Mouse (Mus musculus) stomach, embryonic 14.5 days (tissue): ENCODE data around the gene Tmem198b. TPM values are rescaled to one million over a fixed set of nuclear protein-coding genes. Genes with fewer than 3 reads are reported as not detected.

Source experiments
- ATAC-seq: fragments of 200-750 bp; cut with Nextera tagmentation; 2 replicates; pipeline ENCODE4 v1.8.0; 2017; ENCODE audit warnings: low read depth, moderate TSS enrichment; ENCODE audit not compliant: insufficient number of reproducible peaks, insufficient read depth, low FRiP score
- H3K27ac ChIP-seq: fragments of 300-500 bp; sonication (generic); 2 replicates; pipeline ENCODE4 v1.5.1; 2014; ENCODE audit warnings: mild to moderate bottlenecking, low read length, moderate library complexity, mixed read lengths
- H3K27me3 ChIP-seq: fragments of 300-500 bp; sonication (generic); 2 replicates; pipeline ENCODE4 v1.6.1; 2014; ENCODE audit warnings: low read length, control low read depth, mixed read lengths; ENCODE audit not compliant: control insufficient read depth, insufficient read depth
- H3K36me3 ChIP-seq: fragments of 300-500 bp; sonication (generic); 2 replicates; pipeline ENCODE4 v1.6.1; 2014; ENCODE audit warnings: mild to moderate bottlenecking, control low read depth, low read length, moderate library complexity, mixed read lengths; ENCODE audit not compliant: control insufficient read depth, insufficient read depth
- H3K4me1 ChIP-seq: fragments of 300-500 bp; sonication (generic); 2 replicates; pipeline ENCODE4 v1.6.1; 2014; ENCODE audit warnings: low read length, control low read depth, mixed read lengths; ENCODE audit not compliant: control insufficient read depth, insufficient read depth
- H3K4me2 ChIP-seq: fragments of 300-500 bp; sonication (generic); replicated peaks from 2 replicates; pipeline ENCODE4 v1.6.1; 2014; ENCODE audit warnings: low read depth, low read length, control low read depth
- H3K4me3 ChIP-seq: fragments of 300-500 bp; sonication (generic); 2 replicates; pipeline ENCODE4 v1.5.1; 2014; ENCODE audit warnings: low read depth, low read length, control low read depth
- H3K9ac ChIP-seq: fragments of 300-500 bp; sonication (generic); replicated peaks from 2 replicates; pipeline ENCODE4 v1.6.1; 2014; ENCODE audit warnings: low read depth, mild to moderate bottlenecking, control low read depth, low read length, moderate library complexity, mixed read lengths
- H3K9me3 ChIP-seq: fragments of 300-500 bp; sonication (generic); 2 replicates; pipeline ENCODE4 v1.6.1; 2016; ENCODE audit warnings: low read depth, low read length, control low read depth; ENCODE audit not compliant: control insufficient read depth
- WGBS: fragments of 180-500 bp; shearing (Covaris S2); extraction: QIAGEN DNeasy Blood & Tissue Kit; methylation state at CpG from one replicate; pipeline ENCODE4 v1.1.7; 2014; 5-methylcytosine and 5-hydroxymethylcytosine counted together
- polyA plus RNA-seq: library from polyadenylated mRNA; unstranded; fragments of >200 nt; fragmentation: Nextera tagmentation; extraction: Ambion mirVana; gene quantifications from 2 replicates; pipeline ENCODE4 v1.2.1, GENCODE M21; 2014

Tmem198b gene
- polyA plus RNA-seq, result 17.2 and 19.3 TPM in 2 replicates

DNA sequence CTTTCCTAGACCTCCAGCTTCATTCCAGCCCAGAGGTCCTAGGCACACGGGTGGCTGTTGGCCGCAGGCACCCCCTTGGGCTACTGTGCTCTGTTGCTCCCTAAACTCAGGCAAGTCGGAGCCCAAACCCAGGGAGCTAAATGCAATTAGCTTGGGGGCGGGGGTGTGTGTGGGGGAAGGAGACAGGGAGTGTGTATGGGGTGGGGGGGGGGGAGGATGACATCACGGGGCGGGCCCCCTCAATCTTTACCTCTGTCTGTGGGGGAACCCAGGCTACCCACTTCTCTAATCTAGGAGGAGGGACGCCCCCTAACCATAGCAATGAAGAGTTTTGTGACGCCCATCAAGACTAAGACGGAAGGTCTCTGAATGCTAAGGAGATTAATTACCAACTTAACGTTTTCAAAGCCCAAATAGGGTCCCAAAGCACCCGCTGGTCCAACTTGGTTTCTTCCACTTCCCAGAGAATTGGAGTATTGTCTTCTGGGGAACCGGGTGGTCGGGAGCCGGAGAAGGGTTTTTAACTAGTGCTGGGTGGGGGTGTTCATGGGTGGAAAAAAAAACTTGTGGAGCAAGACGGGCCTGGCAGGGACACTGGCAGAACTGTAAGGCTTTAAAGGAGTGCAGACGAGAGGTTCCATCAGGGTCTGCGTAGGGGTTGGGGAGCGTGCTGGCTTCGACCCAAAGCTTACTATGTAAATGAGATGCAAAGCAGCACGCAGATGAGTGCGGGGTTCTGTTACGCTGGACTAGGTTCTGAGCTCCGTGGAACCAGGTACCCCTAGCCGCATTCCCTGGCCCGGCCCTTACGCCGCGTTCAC is at the start of gene Tmem198b:
TSS of gene Tmem198b (minus strand) at position 100 of the 821 bp plus-strand sequence.
- Histone ChIP-seq H3K4me3 (peak within 1 kb of the TSS; percentile 67), H3K4me2 (peak within 1 kb of the TSS; percentile 58), H3K27ac (peak within 1 kb of the TSS; percentile 98), H3K27me3 (no peaks in the 10 kb centered on the region), H3K36me3 (peaks cover 11% of the 10 kb centered on the region), H3K9ac (peak within 1 kb of the TSS; percentile 79), H3K4me1 (peaks cover 34% of the 10 kb centered on the region), H3K9me3 (no peaks in the 10 kb centered on the region)
- under 1% methylated on average over 28 of the region's 28 CpGs for WGBS
- ATAC-seq, result peak; percentile 42; the same call in 1 of the 2 replicates

GRCm38 (mm10) chr10:128850339-128850738 is 46.2 kb upstream of the Tmem198b start:
- H3K4me1 ChIP-seq, result no peaks in the 10 kb centered on the region
- H3K36me3 ChIP-seq, result peaks cover 42% of the 10 kb centered on the region
- no peak overlapping the region for H3K4me3 ChIP-seq
- no peak overlapping the region for H3K9ac ChIP-seq
- H3K27ac ChIP-seq, result no peak overlapping the region
- no peaks in the 10 kb centered on the region for H3K9me3 ChIP-seq
- 65% methylated on average over 3 of the region's 3 CpGs for WGBS
- no peaks in the 10 kb centered on the region for H3K27me3 ChIP-seq
- no peak overlapping the region for H3K4me2 ChIP-seq
- no peak for ATAC-seq

- 69% methylated on average over 2 of the region's 2 CpGs for WGBS
- H3K27ac ChIP-seq, result no peak overlapping the region
- no peak overlapping the region for H3K9ac ChIP-seq
- no peak overlapping the region for H3K4me2 ChIP-seq
- H3K27me3 ChIP-seq, result no peaks in the 10 kb centered on the region
- no peaks in the 10 kb centered on the region for H3K4me1 ChIP-seq
- ATAC-seq, result no peak
- no peaks in the 10 kb centered on the region for H3K9me3 ChIP-seq
- H3K4me3 ChIP-seq, result no peak overlapping the region
- H3K36me3 ChIP-seq, result peaks cover 38% of the 10 kb centered on the region
Measured at GRCm38 (mm10) chr10:128848426-128848825, 44.3 kb upstream of the Tmem198b start.

- Histone ChIP-seq H3K36me3 (peaks cover 38% of the 10 kb centered on the region), H3K27me3 (no peaks in the 10 kb centered on the region), H3K27ac (no peak overlapping the region), H3K4me2 (no peak overlapping the region), H3K4me3 (no peak overlapping the region), H3K4me1 (no peaks in the 10 kb centered on the region), H3K9ac (no peak overlapping the region), H3K9me3 (no peaks in the 10 kb centered on the region)
- no peak for ATAC-seq
- WGBS, result 96% methylated on average over 4 of the region's 4 CpGs
Measured at GRCm38 (mm10) chr10:128846664-128847063, 42.5 kb upstream of the Tmem198b start.

DNA sequence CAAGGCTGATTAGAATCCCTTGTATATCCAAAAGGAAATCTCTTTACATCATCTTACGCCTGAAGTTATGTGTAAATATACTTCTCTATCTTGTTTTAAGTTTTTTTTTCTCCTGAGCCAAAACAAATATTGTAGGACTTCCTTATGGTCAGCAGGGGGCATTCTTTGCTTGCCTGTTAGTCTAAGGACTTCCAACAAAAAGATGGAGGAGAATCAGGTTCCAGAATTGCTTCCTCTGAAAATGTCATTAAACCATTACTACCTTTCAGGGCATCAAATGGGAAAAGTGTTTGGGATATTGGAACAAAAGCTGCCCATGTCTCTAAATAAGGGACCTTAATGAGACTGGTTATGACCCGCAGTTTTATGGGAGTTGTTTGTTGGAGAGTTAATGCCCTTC is 41.3 kb upstream of the Tmem198b start:
- H3K4me2 ChIP-seq, result no peak overlapping the region
- H3K27ac ChIP-seq, result no peak overlapping the region
- no peaks in the 10 kb centered on the region for H3K9me3 ChIP-seq
- ATAC-seq, result no peak
- no peaks in the 10 kb centered on the region for H3K4me1 ChIP-seq
- peaks cover 44% of the 10 kb centered on the region for H3K36me3 ChIP-seq
- H3K9ac ChIP-seq, result no peak overlapping the region
- no peaks in the 10 kb centered on the region for H3K27me3 ChIP-seq
- WGBS, result 77% methylated on average over 2 of the region's 2 CpGs
- no peak overlapping the region for H3K4me3 ChIP-seq

- Histone ChIP-seq H3K4me1 (no peaks in the 10 kb centered on the region), H3K4me3 (no peak overlapping the region), H3K27me3 (no peaks in the 10 kb centered on the region), H3K9me3 (no peaks in the 10 kb centered on the region), H3K27ac (no peak overlapping the region), H3K36me3 (peaks cover 47% of the 10 kb centered on the region), H3K4me2 (no peak overlapping the region), H3K9ac (no peak overlapping the region)
- 77% methylated on average over 5 of the region's 5 CpGs for WGBS
- ATAC-seq, result no peak
Measured at GRCm38 (mm10) chr10:128843260-128843659, 39.1 kb upstream of the Tmem198b start.

DNA sequence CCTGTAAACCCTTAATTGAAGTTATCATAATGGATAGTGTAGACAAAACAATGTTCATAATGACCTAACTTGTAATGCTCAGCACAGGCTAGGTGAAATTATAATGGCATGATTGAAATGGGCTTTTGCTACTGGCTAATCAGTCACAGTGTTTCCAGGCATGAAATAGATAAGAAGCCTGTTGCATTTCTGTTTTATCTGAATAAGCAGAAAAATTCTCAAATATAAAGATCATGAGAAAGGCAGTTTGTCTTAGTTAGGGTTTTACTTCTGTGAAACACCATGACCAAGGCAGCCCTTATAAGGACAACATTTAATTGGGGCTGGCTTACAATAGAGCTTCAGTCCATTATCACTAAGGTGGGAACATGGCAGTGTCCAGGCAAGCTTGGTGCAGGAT is 36.4 kb upstream of the Tmem198b start:
- H3K9ac ChIP-seq, result no peak overlapping the region
- H3K4me1 ChIP-seq, result no peaks in the 10 kb centered on the region
- H3K36me3 ChIP-seq, result peaks cover 42% of the 10 kb centered on the region
- no peak overlapping the region for H3K4me2 ChIP-seq
- H3K27me3 ChIP-seq, result no peaks in the 10 kb centered on the region
- H3K27ac ChIP-seq, result no peak overlapping the region
- no peak for ATAC-seq
- no peaks in the 10 kb centered on the region for H3K9me3 ChIP-seq
- H3K4me3 ChIP-seq, result no peak overlapping the region

DNA sequence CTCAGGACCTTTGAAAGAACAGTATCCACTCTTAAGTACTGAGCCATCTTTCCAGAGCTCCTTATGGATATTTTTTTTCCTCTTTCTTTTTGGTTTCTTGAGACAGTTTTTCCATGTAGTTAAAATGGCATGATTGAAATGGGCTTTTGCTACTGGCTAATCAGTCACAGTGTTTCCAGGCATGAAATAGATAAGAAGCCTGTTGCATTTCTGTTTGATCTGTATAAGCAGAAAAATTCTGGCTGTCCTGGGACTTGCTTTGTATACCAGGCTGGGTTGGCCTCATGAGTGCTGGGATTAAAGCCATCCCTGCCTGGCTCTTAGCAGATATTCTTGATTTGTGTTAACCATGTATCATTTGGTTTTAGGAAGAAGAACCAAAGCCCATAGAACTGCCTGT is 35.3 kb upstream of the Tmem198b start:
- H3K4me2 ChIP-seq, result no peak overlapping the region
- H3K9ac ChIP-seq, result no peak overlapping the region
- no peaks in the 10 kb centered on the region for H3K4me1 ChIP-seq
- no peak overlapping the region for H3K4me3 ChIP-seq
- H3K36me3 ChIP-seq, result peaks cover 45% of the 10 kb centered on the region
- no peaks in the 10 kb centered on the region for H3K9me3 ChIP-seq
- no peak for ATAC-seq
- H3K27me3 ChIP-seq, result no peaks in the 10 kb centered on the region
- H3K27ac ChIP-seq, result no peak overlapping the region

GRCm38 (mm10) chr10:128837400-128837799 is 33.2 kb upstream of the Tmem198b start:
- H3K9ac ChIP-seq, result no peak overlapping the region
- no peaks in the 10 kb centered on the region for H3K27me3 ChIP-seq
- no peaks in the 10 kb centered on the region for H3K4me1 ChIP-seq
- no peak overlapping the region for H3K27ac ChIP-seq
- H3K4me2 ChIP-seq, result no peak overlapping the region
- H3K36me3 ChIP-seq, result peaks cover 50% of the 10 kb centered on the region
- ATAC-seq, result no peak
- H3K4me3 ChIP-seq, result no peak overlapping the region
- no peaks in the 10 kb centered on the region for H3K9me3 ChIP-seq
